ENCODE assay signal across 34 mouse cellular contexts in the genomic region with DNA sequence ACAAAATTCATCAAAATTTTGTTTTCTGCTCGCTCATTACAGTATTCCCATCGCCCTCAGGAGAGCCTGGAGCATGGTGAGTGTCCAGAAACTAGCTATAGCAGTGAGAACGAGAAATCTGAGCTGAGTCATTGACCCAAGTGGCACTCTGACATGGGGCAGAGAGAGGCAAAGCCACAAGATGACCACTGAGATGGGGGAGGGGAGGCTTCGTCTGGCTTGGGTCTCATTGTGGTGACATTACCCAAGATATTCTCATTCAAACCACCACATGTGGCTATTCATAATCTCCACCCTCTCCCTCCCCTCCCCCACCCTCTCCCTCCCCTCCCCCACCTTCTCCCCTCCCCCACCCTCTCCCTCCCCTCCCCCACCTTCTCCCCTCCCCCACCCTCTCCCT. TPM values are rescaled to one million over a fixed set of nuclear protein-coding genes. Genes with fewer than 3 reads are reported as not detected.
DNase-seq lines count a peak whose midpoint lies in the region; ATAC-seq and TF ChIP-seq lines count a peak whose summit lies in the region.
"Had no signal": no experiment of that assay in that cellular context is flagged by ENCODE, and none has a peak within 500 bp of the region (broad histone marks: within the 10 kb centered on the region; RNA-seq: fewer than 3 reads in every experiment).

No protein-coding gene starts in this region.

- peaks cover 5% of the 10 kb centered on the region; the same call in 1 of the 2 replicates for H3K36me3 ChIP-seq in thymus, adult 2 months (ENCODE audit: control insufficient read depth, insufficient read depth, low read length)

- TF ChIP-seq CTCF in thymus, adult 2 months (IDR thresholded peaks at IDR 0.05; ENCODE audit: borderline replicate concordance, control insufficient read depth, extremely low read depth, insufficient read depth, low read length, poor library complexity): no peak

- peaks cover 35% of the 10 kb centered on the region for H3K4me1 ChIP-seq in thymus, adult 2 months (replicated peaks; ENCODE audit: control insufficient read depth, insufficient read depth, low read length)

- WGBS in thymus, adult 2 months: 32% methylated on average over 4 of the region's 4 CpGs

- DNase-seq in CD4-positive, CD25-positive, alpha-beta regulatory T cell, adult 2 months (ENCODE audit: low read depth, low spot score): peak; percentile 25
- no peak for DNase-seq in thymus, adult 2 months
- no peak for DNase-seq in thymus, postnatal 36 days
- peak; percentile 25 to 55 for DNase-seq in natural killer cell, adult 2 months (ENCODE audit: low spot score in 2 of 2)
- no peak for DNase-seq in liver
- no peak for DNase-seq in cerebellum, postnatal 4 days (ENCODE audit: low spot score in 2 of 2)
- DNase-seq: adrenal gland, postnatal 36 days; cerebellum, adult 18-20 months; cerebellum, postnatal 10 days; embryo, embryonic 11 days; gastrocnemius, postnatal 25 days; heart, adult 2 months; heart, postnatal 10 days; kidney, adult 18-20 months; kidney, postnatal 4 days; layer of hippocampus, postnatal 36 days; left cerebral cortex, postnatal 4 days; liver, embryonic 13.5 days; lung, adult 2 months; lung, postnatal 10 days; midbrain, embryonic 14.5 days; right cerebral cortex, postnatal 25 days; thymus, postnatal 14 days had no signal

- no peak overlapping the region for H3K4me3 ChIP-seq in thymus, adult 2 months (ENCODE audit: control insufficient read depth, insufficient read depth, low read length)
- H3K4me3 ChIP-seq: embryonic facial prominence, embryonic 13.5 days; forebrain, embryonic 10.5 days; forebrain, embryonic 15.5 days; heart, adult 2 months; heart, embryonic 13.5 days; hindbrain, embryonic 10.5 days; hindbrain, embryonic 15.5 days; liver, embryonic 13.5 days; neural tube, embryonic 15.5 days; stomach, embryonic 15.5 days had no signal

- no peaks in the 10 kb centered on the region for H3K27me3 ChIP-seq in thymus, adult 2 months (ENCODE audit: control insufficient read depth, insufficient read depth, low read length)
- H3K27me3 ChIP-seq: embryonic facial prominence, embryonic 13.5 days; forebrain, embryonic 15.5 days; hindbrain, embryonic 15.5 days; neural tube, embryonic 15.5 days; stomach, embryonic 15.5 days had no signal

- no peak for ATAC-seq in CD4-positive, CD25-positive, alpha-beta regulatory T cell, adult 4 months
- ATAC-seq in granulocyte monocyte progenitor cell, adult 5-6 weeks (replicated peaks; ENCODE audit: poor library complexity, severe bottlenecking): peak; percentile 52
- ATAC-seq: forebrain, embryonic 15.5 days had no signal

- TF ChIP-seq POLR2A in thymus, adult 2 months (IDR thresholded peaks at IDR 0.05; ENCODE audit: control insufficient read depth, extremely low read depth, insufficient read depth, low read length, poor library complexity): no peak

- H3K27ac ChIP-seq in thymus, adult 2 months (ENCODE audit: control insufficient read depth, insufficient read depth, low read length): peak overlapping the region; percentile 46
- H3K27ac ChIP-seq: embryonic facial prominence, embryonic 13.5 days; forebrain, embryonic 10.5 days; forebrain, embryonic 15.5 days; heart, adult 2 months; heart, embryonic 13.5 days; hindbrain, embryonic 10.5 days; hindbrain, embryonic 15.5 days; kidney, postnatal 0 days; liver, embryonic 13.5 days; neural tube, embryonic 15.5 days; stomach, embryonic 15.5 days had no signal

RNA-seq across cellular contexts. Expression of gene Psmc1, which starts 2.5 kb away (rescaled TPM):
- polyA plus RNA-seq in CD4-positive, CD25-positive, alpha-beta regulatory T cell, adult 4 months (2017; shearing (Covaris generic)): 100 to 1,000 TPM; 190 to 201 TPM
- 45.3 and 46.8 TPM in 2 replicates for polyA plus RNA-seq in thymus, adult 2 months (2012; rRNA removed)
- total RNA-seq in granulocyte monocyte progenitor cell, adult 5-6 weeks (2014; fragmentation: Nextera tagmentation): 168 and 202 TPM in 2 replicates
- total RNA-seq in granulocyte monocyte progenitor cell, adult 5-6 weeks (2017): 190 and 241 TPM in 2 replicates

RNA-seq across cellular contexts. Expression of gene Nrde2, which starts 52.0 kb away (rescaled TPM):
- polyA plus RNA-seq in CD4-positive, CD25-positive, alpha-beta regulatory T cell, adult 4 months (2017; shearing (Covaris generic)): 10 to 100 TPM; 12.6 to 23.3 TPM
- 19.0 and 23.0 TPM in 2 replicates for polyA plus RNA-seq in thymus, adult 2 months (2012; rRNA removed)
- total RNA-seq in granulocyte monocyte progenitor cell, adult 5-6 weeks (2014; fragmentation: Nextera tagmentation): 11.1 and 19.6 TPM in 2 replicates
- total RNA-seq in granulocyte monocyte progenitor cell, adult 5-6 weeks (2017): 26.8 and 34.4 TPM in 2 replicates

Comparison
In these comparisons a context has a peak if more than half of its experiments do, and no peak if none do; other contexts are left out.
1. DNase-seq: peak in CD4-positive, CD25-positive, alpha-beta regulatory T cell, adult 2 months (single experiment) and natural killer cell, adult 2 months (2 of 2); none in thymus, adult 2 months (single experiment), thymus, postnatal 36 days (0 of 2), liver (single experiment) and cerebellum, postnatal 4 days (0 of 2).